Mouse (Mus musculus) small intestine, adult 2 months (tissue): ENCODE measurements at regions not wholly inside any gene's neighbourhood (a gene's known extent, or its start where the extent isn't known, plus 50 kb on each side); places are given as distances from the start of the nearest gene placed in this dataset.
A peak's percentile ranks its signal among the peaks of the same experiment; 100 is the strongest.

Experiments used
- H3K27ac ChIP-seq: fragments of 200-500 bp; 2 replicates; pipeline ENCODE4 v1.5.1; 2012; ENCODE audit warnings: low read depth, low read length, control low read depth, inconsistent platforms; ENCODE audit not compliant: insufficient read depth
- H3K27me3 ChIP-seq: fragments of 200-500 bp; 2 replicates; pipeline ENCODE4 v1.6.1; 2012; ENCODE audit warnings: mild to moderate bottlenecking, moderate library complexity, low read length, inconsistent platforms; ENCODE audit not compliant: control insufficient read depth, insufficient read depth
- H3K36me3 ChIP-seq: fragments of 200-500 bp; 2 replicates; pipeline ENCODE4 v1.6.1; 2012; ENCODE audit warnings: mild to moderate bottlenecking, low read length, control low read depth, inconsistent platforms; ENCODE audit not compliant: control insufficient read depth, insufficient read depth
- H3K4me1 ChIP-seq: fragments of 200-500 bp; 2 replicates; pipeline ENCODE4 v1.6.1; 2012; ENCODE audit warnings: low read length, inconsistent platforms, mixed read lengths; ENCODE audit not compliant: control insufficient read depth, insufficient read depth, insufficient read length
- H3K4me3 ChIP-seq: fragments of 200-500 bp; 2 replicates; pipeline ENCODE4 v1.5.1; 2012; ENCODE audit warnings: low read depth, mild to moderate bottlenecking, control low read depth, inconsistent platforms, low read length, moderate library complexity
- CTCF ChIP-seq: fragments of 200-500 bp; IDR thresholded peaks from 2 replicates; pipeline ENCODE4 v1.5.1; 2012; ENCODE audit warnings: low read depth, mild to moderate bottlenecking, control low read depth, inconsistent platforms, low read length, moderate library complexity, mixed read lengths; ENCODE audit not compliant: insufficient replicate concordance, insufficient read length; ENCODE audit errors: extremely low read depth
- POLR2A ChIP-seq: fragments of 200-500 bp; IDR thresholded peaks from 2 replicates; pipeline ENCODE4 v1.6.1; 2012; ENCODE audit warnings: low read depth, mild to moderate bottlenecking, control low read depth, inconsistent platforms, low read length, moderate library complexity
- WGBS: fragments of 180-500 bp; shearing (Covaris S2); methylation state at CpG from one replicate; pipeline ENCODE4 v1.1.7; 2018; 5-methylcytosine and 5-hydroxymethylcytosine counted together

GRCm38 (mm10) chr2:74027404-74028104, 116.4 kb upstream of the Atp5g3 start:
- TF ChIP-seq POLR2A, result no peak
- peak; percentile 12; the same call in 1 of the 2 replicates for TF ChIP-seq CTCF
- 67% methylated on average over 11 of the region's 11 CpGs for WGBS
- Histone ChIP-seq H3K27me3 (no peaks in the 10 kb centered on the region), H3K4me3 (no peak overlapping the region), H3K4me1 (no peaks in the 10 kb centered on the region), H3K36me3 (no peaks in the 10 kb centered on the region), H3K27ac (no peak overlapping the region)

DNA sequence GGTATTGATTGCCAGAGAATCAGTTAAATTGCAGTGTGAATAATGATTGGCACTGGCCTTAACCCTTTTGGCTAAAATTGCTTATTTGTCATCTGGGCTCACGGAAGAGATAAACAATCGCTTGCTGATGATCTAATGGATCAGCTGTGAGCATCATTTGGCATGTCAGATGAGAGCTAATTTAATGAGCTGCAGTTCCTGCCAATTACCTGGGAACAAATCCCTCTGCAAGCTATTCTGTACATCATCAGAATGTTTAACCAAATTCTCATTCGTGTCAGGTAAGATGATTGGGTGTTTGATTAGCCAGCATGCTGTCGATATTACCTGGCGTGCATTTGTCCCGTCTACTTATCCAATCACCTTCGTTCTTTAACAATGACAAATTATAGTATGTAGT, 104.0 kb upstream of the Atp5g3 start:
- no peak overlapping the region for H3K27ac ChIP-seq
- WGBS, result 82% methylated on average over 7 of the region's 7 CpGs
- H3K4me1 ChIP-seq, result no peaks in the 10 kb centered on the region
- H3K27me3 ChIP-seq, result no peaks in the 10 kb centered on the region
- no peak overlapping the region for H3K4me3 ChIP-seq
- no peaks in the 10 kb centered on the region for H3K36me3 ChIP-seq
- TF ChIP-seq POLR2A, result no peak
- no peak for TF ChIP-seq CTCF

- no peaks in the 10 kb centered on the region for H3K4me1 ChIP-seq
- TF ChIP-seq POLR2A (no peak), CTCF (no peak)
- H3K4me3 ChIP-seq, result no peak overlapping the region
- no peaks in the 10 kb centered on the region for H3K36me3 ChIP-seq
- no peaks in the 10 kb centered on the region for H3K27me3 ChIP-seq
- H3K27ac ChIP-seq, result no peak overlapping the region
- 90% methylated on average over 3 of the region's 3 CpGs for WGBS
These were observed 103.1 kb upstream of the Atp5g3 start for GRCm38 (mm10) chr2:74014201-74014600.

DNA sequence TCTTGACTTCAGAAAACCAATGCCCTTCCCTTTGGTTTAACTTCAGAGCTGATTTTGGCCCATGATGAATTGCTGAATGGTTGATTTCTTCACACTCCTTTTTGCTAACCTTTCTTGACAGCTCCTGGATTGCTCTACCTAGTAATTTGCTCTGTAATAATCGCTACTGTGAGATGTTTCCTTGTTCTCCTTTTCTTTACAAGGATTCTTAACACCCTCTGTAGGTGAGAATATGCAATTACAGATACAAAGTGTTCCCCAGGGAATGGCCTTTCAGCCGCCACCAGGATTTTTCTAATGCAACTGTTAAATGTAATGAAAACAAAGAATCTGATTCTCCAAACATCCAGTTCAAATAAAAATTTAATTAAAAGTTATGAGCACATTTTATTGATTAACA, 87.4 kb upstream of the Atp5g3 start:
- WGBS, result 8% methylated on average over 2 of the region's 2 CpGs
- no peaks in the 10 kb centered on the region for H3K4me1 ChIP-seq
- no peaks in the 10 kb centered on the region; the same call in 1 of the 2 replicates for H3K27me3 ChIP-seq

GRCm38 (mm10) chr2:73996986-73997385, 85.9 kb upstream of the Atp5g3 start:
- no peaks in the 10 kb centered on the region for H3K4me1 ChIP-seq

More for the DNA sequence above, 87.4 kb upstream of the Atp5g3 start:
- no peak for TF ChIP-seq POLR2A
- Histone ChIP-seq H3K36me3 (no peaks in the 10 kb centered on the region), H3K4me3 (no peak overlapping the region), H3K27ac (no peak overlapping the region)

GRCm38 (mm10) chr2:73991818-73992217, 80.7 kb upstream of the Atp5g3 start:
- no peak overlapping the region for H3K4me3 ChIP-seq
- no peaks in the 10 kb centered on the region for H3K36me3 ChIP-seq
- 85% methylated on average over 11 of the region's 11 CpGs for WGBS
- no peaks in the 10 kb centered on the region for H3K4me1 ChIP-seq
- TF ChIP-seq POLR2A, result no peak
- no peak for TF ChIP-seq CTCF
- H3K27me3 ChIP-seq, result no peaks in the 10 kb centered on the region
- H3K27ac ChIP-seq, result no peak overlapping the region

More at GRCm38 (mm10) chr2:73996986-73997385, 85.9 kb upstream of the Atp5g3 start:
- H3K4me3 ChIP-seq, result no peak overlapping the region
- WGBS, result 83% methylated on average over 5 of the region's 5 CpGs
- H3K27me3 ChIP-seq, result no peaks in the 10 kb centered on the region; the same call in 1 of the 2 replicates
- no peak overlapping the region for H3K27ac ChIP-seq
- TF ChIP-seq POLR2A (no peak), CTCF (no peak)
- H3K36me3 ChIP-seq, result no peaks in the 10 kb centered on the region

- H3K27ac ChIP-seq, result no peak overlapping the region
- WGBS, result 89% methylated on average over 10 of the region's 10 CpGs
- TF ChIP-seq CTCF, result no peak
- no peak for TF ChIP-seq POLR2A
- H3K27me3 ChIP-seq, result no peaks in the 10 kb centered on the region; the same call in 1 of the 2 replicates
- no peaks in the 10 kb centered on the region for H3K36me3 ChIP-seq
- no peak overlapping the region for H3K4me3 ChIP-seq
- H3K4me1 ChIP-seq, result no peaks in the 10 kb centered on the region
These were observed 76.4 kb upstream of the Atp5g3 start for GRCm38 (mm10) chr2:73987441-73988105.
